Mouse (Mus musculus) lung, adult 2 months (tissue): ENCODE measurements around the gene Sulf2.

Experiments
- CTCF ChIP-seq: fragments of 200-500 bp; IDR thresholded peaks from 2 replicates; pipeline ENCODE4 v1.5.1; 2011; ENCODE audit warnings: mild to moderate bottlenecking, low read length, control low read depth; ENCODE audit not compliant: insufficient read depth
- POLR2A ChIP-seq: fragments of 200-500 bp; IDR thresholded peaks from 2 replicates; pipeline ENCODE4 v1.6.1; 2011; ENCODE audit warnings: low read depth, mild to moderate bottlenecking, control low read depth, low read length, borderline replicate concordance; ENCODE audit errors: extremely low read depth

DNA sequence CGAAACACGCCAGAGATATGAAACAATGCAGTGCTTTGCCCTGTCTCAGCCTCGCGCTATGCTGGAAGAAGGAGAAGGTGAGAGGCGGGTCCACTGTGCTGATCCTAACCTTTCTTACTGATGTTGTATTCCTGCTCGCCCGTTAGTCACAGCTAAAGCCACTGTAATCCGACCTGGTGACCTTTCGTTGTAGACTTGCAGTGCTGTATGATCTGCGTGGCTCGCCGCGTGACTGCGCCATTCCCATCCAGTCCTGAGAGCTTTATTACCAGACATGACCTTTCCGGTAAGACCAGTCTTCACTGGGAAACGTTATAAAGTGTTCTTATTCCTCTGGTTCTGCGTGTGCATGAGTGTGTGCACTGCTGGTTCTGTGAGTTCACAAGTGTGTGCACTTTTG, 104.0 kb downstream of the Sulf2 start:
- TF ChIP-seq CTCF (no peak), POLR2A (no peak)
